Mouse (Mus musculus): ENCODE data around the gene Card11. TPM values are rescaled to one million over a fixed set of nuclear protein-coding genes. Genes with fewer than 3 reads are reported as not detected.

Gene Card11
- polyA plus RNA-seq, 1 experiment from 2014 or later: 0.43 TPM

- no peak overlapping the region for H3K27ac ChIP-seq (ENCODE audit: low read depth, low read length)
- H3K27me3 ChIP-seq (replicated peaks; ENCODE audit: control insufficient read depth, insufficient read depth, low read length): no peaks in the 10 kb centered on the region
- WGBS: 67% methylated on average over 5 of the region's 5 CpGs
- TF ChIP-seq CTCF (IDR thresholded peaks at IDR 0.05; ENCODE audit: low read depth): no peak
- no peaks in the 10 kb centered on the region for H3K36me3 ChIP-seq (ENCODE audit: control insufficient read depth, insufficient read depth)
- no peak overlapping the region for H3K4me3 ChIP-seq (ENCODE audit: low read depth, low read length)
- H3K4me1 ChIP-seq (replicated peaks; ENCODE audit: control insufficient read depth, insufficient read depth, low read length): no peaks in the 10 kb centered on the region
- H3K9me3 ChIP-seq (ENCODE audit: control insufficient read depth): no peaks in the 10 kb centered on the region; the same call in 1 of the 2 replicates
- ATAC-seq: no peak
- H3K9ac ChIP-seq (ENCODE audit: low read depth, low read length): no peak overlapping the region
- H3K4me2 ChIP-seq (replicated peaks; ENCODE audit: low read depth): no peak overlapping the region
These were observed 146.7 kb downstream of the Card11 start for GRCm38 (mm10) chr5:140853723-140854122.

- Histone ChIP-seq H3K9ac (ENCODE audit: low read depth, low read length) (no peak overlapping the region), H3K27me3 (replicated peaks; ENCODE audit: control insufficient read depth, insufficient read depth, low read length) (no peaks in the 10 kb centered on the region), H3K27ac (ENCODE audit: low read depth, low read length) (no peak overlapping the region), H3K4me2 (replicated peaks; ENCODE audit: low read depth) (no peak overlapping the region), H3K4me3 (ENCODE audit: low read depth, low read length) (no peak overlapping the region), H3K4me1 (replicated peaks; ENCODE audit: control insufficient read depth, insufficient read depth, low read length) (no peaks in the 10 kb centered on the region), H3K9me3 (ENCODE audit: control insufficient read depth) (no peaks in the 10 kb centered on the region; the same call in 1 of the 2 replicates), H3K36me3 (ENCODE audit: control insufficient read depth, insufficient read depth) (no peaks in the 10 kb centered on the region)
- TF ChIP-seq CTCF (IDR thresholded peaks at IDR 0.05; ENCODE audit: low read depth): no peak
- peak; percentile 42; the same call in 1 of the 2 replicates for ATAC-seq
- WGBS: 36% methylated on average over 12 of the region's 12 CpGs
These were observed 147.9 kb downstream of the Card11 start for GRCm38 (mm10) chr5:140852435-140852996.

GRCm38 (mm10) chr5:140847300-140847729, 153.1 kb downstream of the Card11 start:
- H3K27ac ChIP-seq (ENCODE audit: low read depth, low read length): no peak overlapping the region
- no peaks in the 10 kb centered on the region for H3K4me1 ChIP-seq (replicated peaks; ENCODE audit: control insufficient read depth, insufficient read depth, low read length)
- H3K27me3 ChIP-seq (replicated peaks; ENCODE audit: control insufficient read depth, insufficient read depth, low read length): no peaks in the 10 kb centered on the region
- TF ChIP-seq CTCF (IDR thresholded peaks at IDR 0.05; ENCODE audit: low read depth): peak; percentile 96
- H3K4me3 ChIP-seq (ENCODE audit: low read depth, low read length): no peak overlapping the region
- H3K36me3 ChIP-seq (ENCODE audit: control insufficient read depth, insufficient read depth): no peaks in the 10 kb centered on the region
- H3K9ac ChIP-seq (ENCODE audit: low read depth, low read length): no peak overlapping the region
- H3K4me2 ChIP-seq (replicated peaks; ENCODE audit: low read depth): no peak overlapping the region
- ATAC-seq: no peak
- whole genome bisulfite sequencing: 21% methylated on average over 5 of the region's 5 CpGs
- H3K9me3 ChIP-seq (ENCODE audit: control insufficient read depth): no peaks in the 10 kb centered on the region; the same call in 1 of the 2 replicates

GRCm38 (mm10) chr5:140841942-140842341, 158.4 kb downstream of the Card11 start:
- H3K27me3 ChIP-seq (replicated peaks; ENCODE audit: control insufficient read depth, insufficient read depth, low read length): no peaks in the 10 kb centered on the region
- 77% methylated on average over 4 of the region's 4 CpGs for WGBS
- H3K36me3 ChIP-seq (ENCODE audit: control insufficient read depth, insufficient read depth): no peaks in the 10 kb centered on the region
- no peaks in the 10 kb centered on the region for H3K4me1 ChIP-seq (replicated peaks; ENCODE audit: control insufficient read depth, insufficient read depth, low read length)
- no peaks in the 10 kb centered on the region for H3K9me3 ChIP-seq (ENCODE audit: control insufficient read depth)
- no peak overlapping the region for H3K4me2 ChIP-seq (replicated peaks; ENCODE audit: low read depth)
- no peak for TF ChIP-seq CTCF (IDR thresholded peaks at IDR 0.05; ENCODE audit: low read depth)
- H3K4me3 ChIP-seq (ENCODE audit: low read depth, low read length): no peak overlapping the region
- no peak for ATAC-seq
- H3K27ac ChIP-seq (ENCODE audit: low read depth, low read length): no peak overlapping the region
- H3K9ac ChIP-seq (ENCODE audit: low read depth, low read length): no peak overlapping the region

- Histone ChIP-seq H3K27ac (ENCODE audit: low read depth, low read length) (no peak overlapping the region), H3K4me2 (replicated peaks; ENCODE audit: low read depth) (peak overlapping the region; percentile 58), H3K9ac (ENCODE audit: low read depth, low read length) (no peak overlapping the region), H3K9me3 (ENCODE audit: control insufficient read depth) (no peaks in the 10 kb centered on the region), H3K4me1 (replicated peaks; ENCODE audit: control insufficient read depth, insufficient read depth, low read length) (0 out of 2 replicates have a peak, but pooled peaks cover 3% of the 10 kb centered on the region), H3K36me3 (ENCODE audit: control insufficient read depth, insufficient read depth) (no peaks in the 10 kb centered on the region), H3K27me3 (replicated peaks; ENCODE audit: control insufficient read depth, insufficient read depth, low read length) (no peaks in the 10 kb centered on the region), H3K4me3 (ENCODE audit: low read depth, low read length) (0 out of 2 replicates have a peak overlapping the region, but pooled peaks have one; percentile 11)
- no peak for ATAC-seq
- TF ChIP-seq CTCF (IDR thresholded peaks at IDR 0.05; ENCODE audit: low read depth): no peak
- WGBS: 77% methylated on average over 8 of the region's 8 CpGs
These were observed 169.3 kb downstream of the Card11 start for GRCm38 (mm10) chr5:140831064-140831431.

GRCm38 (mm10) chr5:140830314-140831063, 169.9 kb downstream of the Card11 start, which contains the start of gene Gna12:
Gene Gna12, minus strand, starts transcription at chr5:140830431.
- peak within 1 kb of the TSS; percentile 71 for H3K9ac ChIP-seq (ENCODE audit: low read depth, low read length)
- 0 out of 2 replicates have a peak, but pooled peaks cover 3% of the 10 kb centered on the region for H3K4me1 ChIP-seq (replicated peaks; ENCODE audit: control insufficient read depth, insufficient read depth, low read length)
- peak within 1 kb of the TSS; percentile 61 for H3K4me3 ChIP-seq (ENCODE audit: low read depth, low read length)
- no peaks in the 10 kb centered on the region for H3K36me3 ChIP-seq (ENCODE audit: control insufficient read depth, insufficient read depth)
- no peaks in the 10 kb centered on the region for H3K27me3 ChIP-seq (replicated peaks; ENCODE audit: control insufficient read depth, insufficient read depth, low read length)
- peak; percentile 99 for ATAC-seq
- H3K4me2 ChIP-seq (replicated peaks; ENCODE audit: low read depth): peak within 1 kb of the TSS; percentile 83
- peak within 1 kb of the TSS; percentile 77 for H3K27ac ChIP-seq (ENCODE audit: low read depth, low read length)
- WGBS: under 1% methylated on average over 38 of the region's 49 CpGs
- no peaks in the 10 kb centered on the region for H3K9me3 ChIP-seq (ENCODE audit: control insufficient read depth)
- TF ChIP-seq CTCF (IDR thresholded peaks at IDR 0.05; ENCODE audit: low read depth): no peak
